Mouse (Mus musculus) embryonic facial prominence, embryonic 12.5 days (tissue): ENCODE results near the gene Utrn. TPM values are rescaled to one million over a fixed set of nuclear protein-coding genes. Genes with fewer than 3 reads are reported as not detected.

ENCODE experiments used
- ATAC-seq: fragments of 200-750 bp; cut with Nextera tagmentation; 2 replicates; pipeline ENCODE4 v1.8.0; 2017; ENCODE audit not compliant: insufficient number of reproducible peaks, insufficient read depth, low FRiP score, low TSS enrichment
- H3K27ac ChIP-seq: fragments of 300-500 bp; sonication (generic); 2 replicates; pipeline ENCODE4 v1.5.1; 2016; ENCODE audit warnings: mild to moderate bottlenecking
- H3K27me3 ChIP-seq: fragments of 300-500 bp; sonication (generic); 2 replicates; pipeline ENCODE4 v1.6.1; 2016; ENCODE audit warnings: mild to moderate bottlenecking, moderate library complexity
- H3K36me3 ChIP-seq: fragments of 300-500 bp; sonication (generic); 2 replicates; pipeline ENCODE4 v1.6.1; 2016; ENCODE audit warnings: mild to moderate bottlenecking
- H3K4me1 ChIP-seq: fragments of 300-500 bp; sonication (generic); 2 replicates; pipeline ENCODE4 v1.6.1; 2016
- H3K4me2 ChIP-seq: fragments of 300-500 bp; sonication (generic); replicated peaks from 2 replicates; pipeline ENCODE4 v1.6.1; 2016; ENCODE audit warnings: mild to moderate bottlenecking, moderate library complexity
- H3K4me3 ChIP-seq: fragments of 300-500 bp; sonication (generic); 2 replicates; pipeline ENCODE4 v1.5.1; 2016; ENCODE audit warnings: mild to moderate bottlenecking
- H3K9ac ChIP-seq: fragments of 300-500 bp; sonication (generic); 2 replicates; pipeline ENCODE4 v1.6.1; 2016; ENCODE audit warnings: mild to moderate bottlenecking, moderate library complexity
- H3K9me3 ChIP-seq: fragments of 300-500 bp; sonication (generic); 2 replicates; pipeline ENCODE4 v1.6.1; 2016; ENCODE audit warnings: mild to moderate bottlenecking, moderate library complexity
- WGBS: fragments of 180-500 bp; shearing (Covaris S2); methylation state at CpG from one replicate; pipeline ENCODE4 v1.1.7; 2016; 5-methylcytosine and 5-hydroxymethylcytosine counted together
- polyA plus RNA-seq: library from polyadenylated mRNA; unstranded; fragments of >200 nt; fragmentation: Nextera tagmentation; extraction: Ambion mirVana; gene quantifications from 2 replicates; pipeline ENCODE4 v1.2.1, GENCODE M21; 2016

The Utrn gene
- polyA plus RNA-seq, 1 experiment from 2014 or later: 78.8 TPM

GRCm38 (mm10) chr10:12549261-12549660 is 319.9 kb downstream of the Utrn start:
- Histone ChIP-seq H3K9ac (no peak overlapping the region), H3K27ac (no peak overlapping the region), H3K4me2 (peak overlapping the region; percentile 64), H3K4me1 (peaks cover 28% of the 10 kb centered on the region), H3K36me3 (no peaks in the 10 kb centered on the region), H3K27me3 (no peaks in the 10 kb centered on the region), H3K9me3 (no peaks in the 10 kb centered on the region), H3K4me3 (no peak overlapping the region)
- no peak for ATAC-seq
- WGBS: 22% methylated on average over 5 of the region's 5 CpGs

- H3K36me3 ChIP-seq: no peaks in the 10 kb centered on the region
- peaks cover 28% of the 10 kb centered on the region for H3K4me1 ChIP-seq
- WGBS: under 1% methylated on average over 13 of the region's 13 CpGs
- 0 out of 2 replicates have a peak overlapping the region, but pooled peaks have one; percentile 15 for H3K9ac ChIP-seq
- H3K27ac ChIP-seq: peak overlapping the region; percentile 66; the same call in 1 of the 2 replicates
- H3K27me3 ChIP-seq: no peaks in the 10 kb centered on the region
- H3K9me3 ChIP-seq: no peaks in the 10 kb centered on the region
- H3K4me3 ChIP-seq: peak overlapping the region; percentile 32
- ATAC-seq: peak; percentile 80
- H3K4me2 ChIP-seq: peak overlapping the region; percentile 64
These were observed 320.5 kb downstream of the Utrn start for GRCm38 (mm10) chr10:12548616-12549084.

- H3K4me2 ChIP-seq: peak overlapping the region; percentile 64
- 19% methylated on average over 6 of the region's 6 CpGs for WGBS
- H3K36me3 ChIP-seq: no peaks in the 10 kb centered on the region
- H3K27me3 ChIP-seq: no peaks in the 10 kb centered on the region
- peak overlapping the region; percentile 7; the same call in 1 of the 2 replicates for H3K4me3 ChIP-seq
- peaks cover 17% of the 10 kb centered on the region for H3K4me1 ChIP-seq
- no peaks in the 10 kb centered on the region for H3K9me3 ChIP-seq
- H3K9ac ChIP-seq: no peak overlapping the region
- ATAC-seq: no peak
- H3K27ac ChIP-seq: 0 out of 2 replicates have a peak overlapping the region, but pooled peaks have one; percentile 30
These were observed 322.0 kb downstream of the Utrn start for GRCm38 (mm10) chr10:12547037-12547625.

GRCm38 (mm10) chr10:12545440-12545839 is 323.7 kb downstream of the Utrn start:
- 66% methylated on average over 2 of the region's 2 CpGs for WGBS
- Histone ChIP-seq H3K27ac (no peak overlapping the region), H3K9me3 (no peaks in the 10 kb centered on the region), H3K27me3 (no peaks in the 10 kb centered on the region), H3K4me3 (no peak overlapping the region), H3K4me1 (peaks cover 17% of the 10 kb centered on the region), H3K9ac (no peak overlapping the region), H3K36me3 (no peaks in the 10 kb centered on the region), H3K4me2 (no peak overlapping the region)
- ATAC-seq: no peak

DNA sequence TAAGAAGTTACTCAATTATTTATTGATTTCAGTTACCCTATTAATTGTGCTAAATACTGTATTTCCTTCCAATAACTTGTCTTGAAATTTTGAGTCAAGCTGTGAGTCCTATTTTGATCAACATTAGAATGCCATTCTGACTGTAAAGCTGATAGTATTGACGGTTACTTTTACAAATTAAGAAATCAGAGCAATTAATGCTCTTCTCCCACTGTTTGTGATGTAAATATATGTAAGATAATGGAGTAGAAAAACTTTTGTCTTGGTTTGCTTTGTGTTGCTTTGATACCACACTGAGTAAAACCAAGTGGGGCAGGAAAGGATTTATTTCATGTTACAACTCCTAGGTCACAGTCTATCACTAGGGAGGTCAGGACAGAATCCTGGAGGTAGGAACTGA is 327.4 kb downstream of the Utrn start:
- WGBS: 78% methylated on average over 1 of the region's 1 CpGs
- Histone ChIP-seq H3K9ac (no peak overlapping the region), H3K27me3 (no peaks in the 10 kb centered on the region), H3K9me3 (no peaks in the 10 kb centered on the region), H3K4me3 (no peak overlapping the region), H3K27ac (no peak overlapping the region), H3K4me1 (peaks cover 1% of the 10 kb centered on the region; the same call in 1 of the 2 replicates), H3K36me3 (no peaks in the 10 kb centered on the region), H3K4me2 (no peak overlapping the region)
- no peak for ATAC-seq

DNA sequence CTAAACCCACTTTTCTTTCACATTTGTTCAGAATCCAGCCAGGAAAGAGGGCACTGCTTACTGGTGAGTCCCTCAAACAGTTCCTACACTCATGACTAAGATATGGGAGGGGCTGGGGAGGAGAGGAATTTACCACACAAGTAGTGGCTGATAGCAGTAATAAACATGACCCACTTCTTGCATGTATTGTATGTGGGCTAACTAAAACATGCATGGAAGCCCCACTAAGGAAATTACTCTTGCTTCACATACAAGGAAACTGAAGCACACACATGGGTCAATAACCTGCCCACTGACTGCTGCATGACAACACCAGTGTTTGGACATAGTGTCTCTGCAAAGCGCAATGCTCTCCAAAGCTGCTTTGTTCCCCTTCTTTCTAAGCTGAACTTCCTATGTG is 333.9 kb downstream of the Utrn start:
- no peaks in the 10 kb centered on the region for H3K4me1 ChIP-seq

DNA sequence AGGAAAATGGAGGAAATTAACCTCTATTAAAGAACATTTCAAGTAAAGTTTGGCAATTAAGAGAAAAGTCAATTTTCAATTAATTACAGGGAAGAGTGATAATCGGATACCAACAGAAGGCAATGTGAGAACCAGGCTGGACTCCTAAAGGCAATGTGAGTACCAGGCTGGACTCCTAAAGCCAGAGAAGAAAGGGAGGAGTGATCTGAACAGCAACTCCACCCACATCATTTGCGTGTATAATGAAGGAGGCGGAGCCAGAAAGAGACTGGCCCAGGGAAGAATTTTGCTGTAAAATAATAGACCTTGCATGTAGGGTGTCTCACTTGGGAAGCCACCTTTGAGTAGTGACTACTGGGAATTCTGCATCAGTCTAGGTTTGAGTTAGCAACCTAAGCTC is 334.4 kb downstream of the Utrn start:
- Histone ChIP-seq H3K9ac (no peak overlapping the region), H3K4me1 (no peaks in the 10 kb centered on the region), H3K36me3 (no peaks in the 10 kb centered on the region), H3K4me3 (no peak overlapping the region), H3K27me3 (no peaks in the 10 kb centered on the region), H3K27ac (no peak overlapping the region), H3K4me2 (no peak overlapping the region), H3K9me3 (no peaks in the 10 kb centered on the region)
- ATAC-seq: no peak
- WGBS: 66% methylated on average over 3 of the region's 3 CpGs

More for the DNA sequence above, 333.9 kb downstream of the Utrn start:
- WGBS: 97% methylated on average over 1 of the region's 1 CpGs
- Histone ChIP-seq H3K4me3 (no peak overlapping the region), H3K27me3 (no peaks in the 10 kb centered on the region), H3K9ac (no peak overlapping the region), H3K27ac (no peak overlapping the region), H3K36me3 (no peaks in the 10 kb centered on the region), H3K4me2 (no peak overlapping the region), H3K9me3 (no peaks in the 10 kb centered on the region)
- no peak for ATAC-seq

DNA sequence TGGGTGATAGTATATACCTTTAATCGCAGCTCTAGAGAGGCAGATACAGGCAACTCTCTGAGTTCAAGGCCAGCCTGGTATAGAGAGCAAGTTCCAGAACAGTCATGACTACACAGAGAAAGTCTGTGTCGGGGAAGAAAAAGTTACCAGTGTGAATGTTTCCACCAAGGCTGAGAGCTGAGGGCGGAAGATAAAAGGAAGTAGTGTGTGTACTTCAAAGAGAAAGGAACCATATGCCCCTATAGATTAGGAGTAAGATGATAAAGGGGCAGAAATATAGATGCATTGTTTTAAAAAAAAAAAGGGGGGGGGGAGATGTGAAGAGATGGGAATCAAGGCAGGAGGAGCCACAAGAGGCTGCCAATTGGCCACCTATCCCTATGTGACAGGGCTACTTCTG is 334.9 kb downstream of the Utrn start:
- no peaks in the 10 kb centered on the region for H3K36me3 ChIP-seq
- no peak for ATAC-seq
- no peaks in the 10 kb centered on the region for H3K9me3 ChIP-seq
- WGBS: 92% methylated on average over 3 of the region's 3 CpGs
- no peak overlapping the region for H3K4me3 ChIP-seq
- no peak overlapping the region for H3K27ac ChIP-seq
- H3K27me3 ChIP-seq: no peaks in the 10 kb centered on the region
- no peaks in the 10 kb centered on the region for H3K4me1 ChIP-seq
- H3K4me2 ChIP-seq: no peak overlapping the region
- no peak overlapping the region for H3K9ac ChIP-seq

GRCm38 (mm10) chr10:12522078-12522477 is 347.1 kb downstream of the Utrn start:
- no peak for ATAC-seq
- Histone ChIP-seq H3K36me3 (peaks cover 3% of the 10 kb centered on the region; the same call in 1 of the 2 replicates), H3K4me2 (no peak overlapping the region), H3K4me3 (no peak overlapping the region), H3K9me3 (no peaks in the 10 kb centered on the region), H3K27me3 (no peaks in the 10 kb centered on the region), H3K4me1 (no peaks in the 10 kb centered on the region), H3K27ac (no peak overlapping the region), H3K9ac (no peak overlapping the region)
- 67% methylated on average over 1 of the region's 1 CpGs for WGBS

DNA sequence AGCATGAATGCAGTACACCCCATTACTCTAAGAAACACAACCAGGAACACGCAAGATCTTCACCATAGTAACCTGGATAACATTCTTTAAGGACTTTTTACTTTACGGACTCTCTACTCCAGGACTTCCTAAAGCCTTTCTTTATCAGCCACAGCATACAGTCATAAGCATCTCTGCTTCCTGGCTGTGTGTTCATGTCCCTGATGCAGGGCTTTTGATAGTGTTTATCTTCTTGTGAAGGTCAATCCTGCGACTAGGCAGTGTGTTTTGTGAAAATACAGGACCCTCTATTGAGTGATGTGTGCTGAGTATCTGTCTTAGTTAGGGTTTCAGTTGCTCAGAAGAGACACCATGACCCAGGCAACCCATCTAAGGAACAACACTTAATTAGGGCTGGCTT is 351.0 kb downstream of the Utrn start:
- Histone ChIP-seq H3K27ac (no peak overlapping the region), H3K4me2 (no peak overlapping the region), H3K27me3 (no peaks in the 10 kb centered on the region), H3K9me3 (no peaks in the 10 kb centered on the region), H3K4me3 (no peak overlapping the region), H3K9ac (no peak overlapping the region), H3K36me3 (no peaks in the 10 kb centered on the region; the same call in 1 of the 2 replicates), H3K4me1 (no peaks in the 10 kb centered on the region)
- ATAC-seq: no peak
- 79% methylated on average over 3 of the region's 3 CpGs for WGBS

DNA sequence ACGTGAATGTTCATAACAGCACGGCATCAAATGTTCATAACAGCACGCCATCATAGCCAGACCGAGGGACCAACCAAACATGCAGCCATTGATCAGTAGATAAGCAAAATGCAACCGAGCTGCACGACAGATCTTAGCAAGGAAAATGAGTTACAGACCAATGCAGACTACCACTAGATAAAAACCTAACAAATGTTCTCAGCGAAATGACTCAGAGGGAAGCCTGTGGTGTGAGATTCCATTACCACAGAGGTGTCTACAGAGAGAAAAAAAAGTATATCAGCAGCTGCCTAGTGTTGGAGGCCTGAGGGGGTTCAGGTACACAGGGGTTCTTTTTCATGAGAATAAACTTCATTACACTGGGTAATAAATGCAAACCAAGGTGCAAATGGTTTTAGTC is 363.6 kb downstream of the Utrn start:
- H3K4me1 ChIP-seq: no peaks in the 10 kb centered on the region
- no peak for ATAC-seq
- H3K4me2 ChIP-seq: no peak overlapping the region
- no peaks in the 10 kb centered on the region for H3K27me3 ChIP-seq
- H3K9me3 ChIP-seq: no peaks in the 10 kb centered on the region
- 80% methylated on average over 7 of the region's 7 CpGs for WGBS
- no peak overlapping the region for H3K9ac ChIP-seq
- H3K36me3 ChIP-seq: 0 out of 2 replicates have a peak, but pooled peaks cover 1% of the 10 kb centered on the region
- H3K4me3 ChIP-seq: no peak overlapping the region
- H3K27ac ChIP-seq: no peak overlapping the region

- Histone ChIP-seq H3K27ac (no peak overlapping the region), H3K4me2 (no peak overlapping the region), H3K4me1 (no peaks in the 10 kb centered on the region), H3K9ac (no peak overlapping the region), H3K27me3 (no peaks in the 10 kb centered on the region), H3K9me3 (no peaks in the 10 kb centered on the region), H3K36me3 (peaks cover 11% of the 10 kb centered on the region; the same call in 1 of the 2 replicates), H3K4me3 (no peak overlapping the region)
- no peak for ATAC-seq
- 85% methylated on average over 5 of the region's 5 CpGs for WGBS
These were observed 368.7 kb downstream of the Utrn start for GRCm38 (mm10) chr10:12500489-12500888.
